Mouse (Mus musculus) megakaryocyte, embryonic 14.5 days (primary cell): ENCODE results near the gene Cfap299.

Experiments
- FLI1 ChIP-seq: IDR thresholded peaks from 2 replicates; pipeline ENCODE4 v1.6.1; 2012; ENCODE audit warnings: low read length, inconsistent platforms, mixed read lengths
- GATA1 ChIP-seq: IDR thresholded peaks from 3 replicates; pipeline ENCODE4 v1.6.1; 2012; ENCODE audit warnings: mixed read lengths, low read length, inconsistent platforms, borderline replicate concordance

GRCm38 (mm10) chr5:98563801-98564200, 234.7 kb downstream of the Cfap299 start:
- TF ChIP-seq FLI1 (no peak), GATA1 (no peak)
